Mouse (Mus musculus) liver, embryonic 11.5 days (tissue): ENCODE measurements around the gene Tbc1d17. TPM values are rescaled to one million over a fixed set of nuclear protein-coding genes. Genes with fewer than 3 reads are reported as not detected.

Source experiments
- ATAC-seq: fragments of 200-750 bp; cut with Nextera tagmentation; replicated peaks from 2 replicates; pipeline ENCODE4 v1.8.0; 2017; ENCODE audit warnings: moderate number of reproducible peaks, mild to moderate bottlenecking, moderate TSS enrichment, moderate library complexity; ENCODE audit not compliant: low FRiP score
- DNase-seq: peaks from one replicate; pipeline ENCODE4 v3.0.0-alpha.2; 2017; ENCODE audit warnings: low spot score
- H3K27ac ChIP-seq: fragments of 300-500 bp; sonication (generic); 2 replicates; pipeline ENCODE4 v1.5.1; 2014; ENCODE audit warnings: mild to moderate bottlenecking, low read depth, low read length, control low read depth
- H3K27me3 ChIP-seq: fragments of 300-500 bp; sonication (generic); replicated peaks from 2 replicates; pipeline ENCODE4 v1.6.1; 2014; ENCODE audit warnings: low read length, mixed read lengths; ENCODE audit not compliant: control insufficient read depth, insufficient read depth
- H3K36me3 ChIP-seq: fragments of 300-500 bp; sonication (generic); 2 replicates; pipeline ENCODE4 v1.6.1; 2014; ENCODE audit warnings: mild to moderate bottlenecking, low read length, moderate library complexity, mixed read lengths; ENCODE audit not compliant: control insufficient read depth, insufficient read depth
- H3K4me1 ChIP-seq: fragments of 300-500 bp; sonication (generic); replicated peaks from 2 replicates; pipeline ENCODE4 v1.6.1; 2014; ENCODE audit warnings: low read length, mixed read lengths; ENCODE audit not compliant: control insufficient read depth, insufficient read depth
- H3K4me2 ChIP-seq: fragments of 300-500 bp; sonication (generic); 2 replicates; pipeline ENCODE4 v1.6.1; 2014; ENCODE audit warnings: mild to moderate bottlenecking, control low read depth, moderate library complexity
- H3K4me3 ChIP-seq: fragments of 300-500 bp; sonication (generic); 2 replicates; pipeline ENCODE4 v1.5.1; 2014; ENCODE audit warnings: low read depth, low read length, control low read depth
- H3K9ac ChIP-seq: fragments of 300-500 bp; sonication (generic); 2 replicates; pipeline ENCODE4 v1.6.1; 2014; ENCODE audit warnings: low read depth, low read length, control low read depth
- H3K9me3 ChIP-seq: fragments of 300-500 bp; sonication (generic); 2 replicates; pipeline ENCODE4 v1.6.1; 2016; ENCODE audit warnings: low read length, inconsistent platforms, mixed read lengths; ENCODE audit not compliant: control insufficient read depth
- WGBS: fragments of 180-500 bp; shearing (Covaris S2); extraction: QIAGEN DNeasy Blood & Tissue Kit; methylation state at CpG from one replicate; pipeline ENCODE4 v1.1.7; 2014; 5-methylcytosine and 5-hydroxymethylcytosine counted together
- polyA plus RNA-seq: library from polyadenylated mRNA; unstranded; fragments of >200 nt; fragmentation: Nextera tagmentation; extraction: Ambion mirVana; gene quantifications from 2 replicates; pipeline ENCODE4 v1.2.1, GENCODE M21; 2014

The Tbc1d17 gene
- polyA plus RNA-seq, 1 experiment from 2014 or later, result 53.3 TPM

DNA sequence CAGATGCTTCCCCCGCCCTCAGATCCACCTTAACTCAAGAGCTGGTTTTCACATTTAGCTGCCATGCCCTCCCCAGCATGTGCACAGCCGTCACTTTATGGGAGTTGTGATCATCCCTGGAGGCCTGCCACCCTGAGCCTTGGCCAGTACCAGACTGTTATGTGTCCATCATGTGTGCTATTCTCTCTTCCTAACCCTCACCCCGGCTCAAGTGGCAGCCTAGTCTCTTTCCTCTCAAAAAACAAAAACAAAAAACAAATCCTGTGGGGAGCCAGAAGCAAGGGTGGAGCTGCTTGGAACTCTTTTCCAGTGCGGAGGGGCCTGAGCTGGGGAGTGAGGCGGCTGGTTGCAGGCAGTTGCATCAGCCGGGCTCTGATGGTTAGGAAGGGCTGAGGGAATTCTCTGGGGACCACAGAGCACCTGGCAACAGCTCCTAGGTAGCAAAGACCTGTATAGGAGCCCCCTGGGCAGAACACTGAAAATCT lies 30.1 kb downstream of the Tbc1d17 start:
- H3K27me3 ChIP-seq, result no peaks in the 10 kb centered on the region
- peaks cover 12% of the 10 kb centered on the region for H3K36me3 ChIP-seq
- peak; percentile 45 for DNase-seq
- H3K4me2 ChIP-seq, result peak overlapping the region; percentile 99
- WGBS, result 45% methylated on average over 6 of the region's 6 CpGs
- H3K9me3 ChIP-seq, result no peaks in the 10 kb centered on the region
- H3K4me1 ChIP-seq, result peaks cover 64% of the 10 kb centered on the region
- H3K9ac ChIP-seq, result peak overlapping the region; percentile 49
- ATAC-seq, result no peak
- H3K4me3 ChIP-seq, result peak overlapping the region; percentile 88
- H3K27ac ChIP-seq, result peak overlapping the region; percentile 2

- peak overlapping the region; percentile 88 for H3K4me3 ChIP-seq
- no peak for ATAC-seq
- H3K27me3 ChIP-seq, result no peaks in the 10 kb centered on the region
- H3K4me1 ChIP-seq, result peaks cover 58% of the 10 kb centered on the region
- H3K9ac ChIP-seq, result peak overlapping the region; percentile 96; the same call in 1 of the 2 replicates
- peak overlapping the region; percentile 2 for H3K27ac ChIP-seq
- peaks cover 15% of the 10 kb centered on the region for H3K36me3 ChIP-seq
- WGBS, result 37% methylated on average over 2 of the region's 2 CpGs
- DNase-seq, result peak; percentile 27
- H3K9me3 ChIP-seq, result no peaks in the 10 kb centered on the region
- peak overlapping the region; percentile 99 for H3K4me2 ChIP-seq
Observed at GRCm38 (mm10) chr7:44818164-44818563, 30.7 kb downstream of the Tbc1d17 start.

GRCm38 (mm10) chr7:44817441-44817840 lies 31.4 kb downstream of the Tbc1d17 start:
- Histone ChIP-seq H3K4me1 (peaks cover 51% of the 10 kb centered on the region), H3K9me3 (no peaks in the 10 kb centered on the region), H3K36me3 (peaks cover 16% of the 10 kb centered on the region), H3K9ac (peak overlapping the region; percentile 96), H3K27me3 (no peaks in the 10 kb centered on the region), H3K4me2 (peak overlapping the region; percentile 99), H3K4me3 (peak overlapping the region; percentile 88), H3K27ac (peak overlapping the region; percentile 97)
- 17% methylated on average over 3 of the region's 3 CpGs for WGBS
- DNase-seq, result no peak
- ATAC-seq, result no peak

- DNase-seq (no peak), ATAC-seq (peak; percentile 24)
- Histone ChIP-seq H3K9ac (peak within 1 kb of the TSS; percentile 96), H3K4me3 (peak within 1 kb of the TSS; percentile 88), H3K9me3 (no peaks in the 10 kb centered on the region), H3K4me1 (peaks cover 46% of the 10 kb centered on the region), H3K36me3 (peaks cover 19% of the 10 kb centered on the region), H3K4me2 (peak within 1 kb of the TSS; percentile 99), H3K27me3 (no peaks in the 10 kb centered on the region), H3K27ac (peak within 1 kb of the TSS; percentile 97)
- WGBS, result under 1% methylated on average over 51 of the region's 57 CpGs
Observed at GRCm38 (mm10) chr7:44816470-44817021, 32.3 kb downstream of the Tbc1d17 start, which contains the start of gene Atf5. Atf5 (minus strand) TSS chr7:44816658.

DNA sequence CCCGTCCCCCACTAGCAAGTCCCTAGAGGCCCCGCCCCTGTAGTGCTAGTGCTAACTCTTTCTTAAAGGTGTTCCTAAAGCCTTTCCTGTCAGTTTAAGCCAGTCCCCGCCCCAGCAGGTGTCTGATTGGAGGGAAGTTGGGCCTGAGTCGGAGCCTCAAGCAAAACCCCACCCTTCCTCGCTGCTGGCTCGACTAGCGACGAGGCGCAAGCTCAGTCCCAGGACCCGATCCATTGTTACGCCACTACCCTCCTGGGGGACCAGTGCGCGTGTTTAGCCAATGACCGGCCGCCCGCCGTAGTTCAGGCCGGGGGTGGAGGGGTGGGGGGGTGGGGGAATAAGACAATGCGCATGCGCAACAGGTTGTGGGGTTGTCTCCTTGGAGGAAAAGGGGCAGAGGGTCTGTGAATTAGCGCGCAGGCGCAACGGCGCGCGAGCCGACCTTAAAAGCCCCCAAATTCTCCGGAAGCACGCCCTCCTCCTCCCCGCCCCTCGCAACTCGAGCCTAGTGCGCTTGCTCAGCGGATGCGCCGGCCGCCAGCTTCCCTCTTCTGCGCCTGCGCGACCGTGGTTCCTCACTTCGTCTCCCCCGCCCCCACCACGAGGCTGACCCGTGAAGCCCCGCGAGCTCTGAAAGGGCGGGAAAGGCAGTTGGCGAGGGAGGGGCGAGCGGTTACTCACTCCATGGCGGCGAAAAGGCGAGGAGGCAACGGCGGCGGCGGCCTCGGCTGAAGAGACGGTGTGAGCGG lies 33.0 kb downstream of the Tbc1d17 start, which contains the start of the genes Nup62 and Il4i1:
Gene Nup62, plus strand, starts transcription at position 368 of the 749 bp plus-strand sequence.
Gene Il4i1, plus strand, starts transcription at position 667 of the 749 bp plus-strand sequence.
- H3K4me3 ChIP-seq, result peak within 1 kb of the TSS; percentile 88
- no peaks in the 10 kb centered on the region for H3K9me3 ChIP-seq
- H3K36me3 ChIP-seq, result peaks cover 19% of the 10 kb centered on the region
- ATAC-seq (peak; percentile 88), DNase-seq (peak; percentile 99)
- peak within 1 kb of the TSS; percentile 96 for H3K9ac ChIP-seq
- H3K27ac ChIP-seq, result peak within 1 kb of the TSS; percentile 97
- under 1% methylated on average over 60 of the region's 62 CpGs for WGBS
- H3K4me2 ChIP-seq, result peak within 1 kb of the TSS; percentile 99
- peaks cover 40% of the 10 kb centered on the region for H3K4me1 ChIP-seq
- no peaks in the 10 kb centered on the region for H3K27me3 ChIP-seq

- Histone ChIP-seq H3K9ac (peak overlapping the region; percentile 96), H3K27me3 (no peaks in the 10 kb centered on the region), H3K9me3 (no peaks in the 10 kb centered on the region), H3K27ac (peak overlapping the region; percentile 97), H3K4me3 (peak overlapping the region; percentile 88), H3K4me1 (peaks cover 32% of the 10 kb centered on the region), H3K36me3 (peaks cover 14% of the 10 kb centered on the region), H3K4me2 (peak overlapping the region; percentile 99)
- 38% methylated on average over 14 of the region's 14 CpGs for WGBS
- DNase-seq, result peak; percentile 32
- ATAC-seq, result no peak
Observed at GRCm38 (mm10) chr7:44814952-44815553, 33.8 kb downstream of the Tbc1d17 start.

DNA sequence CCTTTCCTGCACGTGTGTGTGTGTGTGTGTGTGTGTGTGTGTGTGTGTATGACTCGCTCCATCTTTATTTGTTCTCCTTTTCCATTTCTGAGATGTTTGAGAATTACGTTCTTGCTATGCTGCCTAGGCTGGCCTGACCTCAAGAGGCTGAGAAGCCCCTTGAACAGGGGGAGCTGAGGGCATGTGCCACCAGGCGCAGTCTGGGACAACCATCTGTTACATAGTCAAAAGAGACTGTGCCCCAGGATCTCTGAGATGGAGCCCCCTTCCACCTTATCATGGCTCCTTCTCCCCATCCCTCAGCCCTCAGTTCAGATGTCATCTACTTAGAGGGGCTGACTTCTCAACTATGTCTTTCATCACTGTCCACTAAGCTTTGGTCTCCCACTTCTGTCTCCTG lies 34.5 kb downstream of the Tbc1d17 start:
- DNase-seq, result peak; percentile 22
- peaks cover 14% of the 10 kb centered on the region for H3K36me3 ChIP-seq
- H3K27me3 ChIP-seq, result no peaks in the 10 kb centered on the region
- no peak overlapping the region for H3K4me3 ChIP-seq
- no peaks in the 10 kb centered on the region for H3K9me3 ChIP-seq
- no peak for ATAC-seq
- no peak overlapping the region for H3K9ac ChIP-seq
- 89% methylated on average over 4 of the region's 4 CpGs for WGBS
- H3K4me2 ChIP-seq, result peak overlapping the region; percentile 99
- peaks cover 25% of the 10 kb centered on the region for H3K4me1 ChIP-seq
- no peak overlapping the region for H3K27ac ChIP-seq

DNA sequence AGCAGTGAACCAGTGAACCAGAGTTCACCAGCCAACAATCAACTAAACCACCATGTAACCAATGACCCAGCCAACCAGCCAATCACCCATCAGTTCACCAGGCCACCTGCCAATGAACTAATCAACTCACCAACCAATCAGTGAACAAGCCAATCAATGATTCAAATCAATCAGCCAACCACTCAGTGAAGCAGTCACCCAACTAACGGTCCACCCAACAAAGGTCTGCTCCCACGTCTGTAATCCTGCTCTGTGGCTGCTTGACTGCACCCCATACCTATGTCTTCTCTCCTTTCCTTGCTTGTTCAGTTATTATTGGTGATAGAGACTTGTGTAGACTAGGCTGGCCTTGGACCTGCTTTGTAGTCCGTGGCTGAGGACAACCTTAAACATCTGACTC lies 34.9 kb downstream of the Tbc1d17 start:
- Histone ChIP-seq H3K4me3 (no peak overlapping the region), H3K9ac (no peak overlapping the region), H3K27me3 (no peaks in the 10 kb centered on the region), H3K9me3 (no peaks in the 10 kb centered on the region), H3K4me2 (0 out of 2 replicates have a peak overlapping the region, but pooled peaks have one; percentile 4), H3K36me3 (peaks cover 14% of the 10 kb centered on the region), H3K4me1 (peaks cover 21% of the 10 kb centered on the region), H3K27ac (no peak overlapping the region)
- DNase-seq, result peak; percentile 20
- ATAC-seq, result no peak
- 94% methylated on average over 3 of the region's 3 CpGs for WGBS
